Mouse (Mus musculus): ENCODE data around the gene Ccdc163. TPM values are rescaled to one million over a fixed set of nuclear protein-coding genes. Genes with fewer than 3 reads are reported as not detected.

Ccdc163 gene
- total RNA-seq, 1 experiment from 2014 or later, result 18.3 TPM

DNA sequence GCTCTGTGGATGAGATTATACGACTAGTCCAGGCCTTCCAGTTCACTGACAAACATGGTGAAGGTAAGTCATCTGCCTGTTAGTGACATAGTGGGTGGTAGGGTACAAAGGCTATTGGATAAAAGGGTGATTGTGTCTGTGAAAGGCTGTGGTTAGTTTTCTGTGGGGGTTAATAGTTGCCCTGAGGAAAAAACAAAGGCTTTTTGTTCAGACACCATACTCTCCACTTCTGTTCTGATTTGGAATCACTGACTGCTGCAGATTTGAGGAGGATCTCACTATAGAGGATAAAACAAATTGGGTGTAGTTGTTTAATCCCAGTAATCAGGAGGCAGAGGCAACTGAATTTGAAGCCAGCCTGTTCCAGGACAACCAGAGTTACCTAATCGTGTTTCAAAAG, 14.5 kb upstream of the Ccdc163 start:
- no peak for ATAC-seq (ENCODE audit: extremely low read depth, insufficient number of reproducible peaks, low FRiP score, poor library complexity, severe bottlenecking)

DNA sequence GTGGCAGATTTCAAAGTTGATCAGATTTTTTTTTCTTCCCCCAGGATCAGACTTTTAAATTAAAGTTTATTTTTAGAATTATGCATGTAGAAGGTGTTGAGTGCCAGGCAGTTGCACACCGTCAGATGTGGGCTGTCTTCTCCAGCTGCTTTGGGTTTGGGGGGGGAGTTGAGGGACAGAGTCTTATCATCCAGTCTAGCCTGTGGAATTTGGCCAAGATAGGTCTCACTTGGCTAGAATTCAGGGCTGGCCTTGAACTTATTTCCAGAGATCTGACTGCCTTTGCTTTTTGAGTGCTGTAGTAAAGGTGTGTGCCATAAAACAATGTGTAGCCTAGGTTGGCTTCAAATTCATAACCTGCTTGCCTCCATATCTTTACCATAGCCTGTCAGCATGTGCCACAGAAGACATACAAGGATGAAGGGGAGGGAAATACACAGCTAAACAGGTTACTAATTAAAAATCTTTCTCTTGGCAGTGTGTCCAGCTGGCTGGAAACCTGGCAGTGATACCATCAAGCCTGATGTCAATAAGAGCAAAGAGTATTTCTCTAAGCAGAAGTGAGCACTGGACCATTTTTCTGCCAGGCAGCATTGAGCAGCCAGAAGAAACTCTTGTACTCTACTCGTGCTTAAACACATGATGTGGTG, 9.5 kb upstream of the Ccdc163 start:
- no peak for ATAC-seq (ENCODE audit: extremely low read depth, insufficient number of reproducible peaks, low FRiP score, poor library complexity, severe bottlenecking)

DNA sequence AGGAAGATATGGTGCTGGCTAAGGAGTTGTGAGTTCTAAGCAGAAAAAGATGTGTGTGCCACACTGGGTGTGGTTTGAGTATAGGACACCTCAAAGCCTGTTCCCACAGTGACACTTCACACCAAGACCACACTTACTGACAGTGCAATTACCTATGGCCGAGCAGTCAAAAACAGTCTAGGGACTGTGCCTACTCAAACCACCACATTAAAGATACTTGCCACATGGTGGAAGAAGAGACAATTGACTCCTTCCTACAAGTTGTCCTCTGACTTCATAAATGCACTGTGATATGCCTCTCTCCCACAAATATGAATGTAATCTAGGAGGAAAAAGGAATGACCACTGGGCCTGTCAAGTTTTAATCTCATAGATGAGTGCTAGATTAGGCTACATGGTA, 7.3 kb upstream of the Ccdc163 start:
- no peak for ATAC-seq (ENCODE audit: extremely low read depth, insufficient number of reproducible peaks, low FRiP score, poor library complexity, severe bottlenecking)

DNA sequence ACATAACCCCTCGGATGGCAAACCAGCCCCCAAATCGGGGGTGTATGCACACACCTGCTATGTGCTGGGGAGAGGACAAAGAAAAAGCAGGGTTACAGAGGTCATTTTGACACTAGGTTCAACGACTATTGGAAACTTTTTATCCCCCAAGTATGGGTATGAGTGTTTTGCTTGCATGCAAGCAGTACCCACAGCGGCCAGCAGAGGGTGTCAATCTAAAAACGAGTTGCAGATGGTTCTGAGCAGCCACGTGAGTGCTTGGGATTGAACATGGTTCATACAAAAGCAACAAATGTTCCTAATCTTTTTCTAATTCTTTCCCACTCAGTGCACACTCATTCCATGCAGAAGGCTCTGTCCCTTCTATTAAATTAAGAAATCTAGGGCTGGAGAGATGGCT, 4.5 kb upstream of the Ccdc163 start:
- peak; percentile 41 for ATAC-seq (ENCODE audit: extremely low read depth, insufficient number of reproducible peaks, low FRiP score, poor library complexity, severe bottlenecking)

DNA sequence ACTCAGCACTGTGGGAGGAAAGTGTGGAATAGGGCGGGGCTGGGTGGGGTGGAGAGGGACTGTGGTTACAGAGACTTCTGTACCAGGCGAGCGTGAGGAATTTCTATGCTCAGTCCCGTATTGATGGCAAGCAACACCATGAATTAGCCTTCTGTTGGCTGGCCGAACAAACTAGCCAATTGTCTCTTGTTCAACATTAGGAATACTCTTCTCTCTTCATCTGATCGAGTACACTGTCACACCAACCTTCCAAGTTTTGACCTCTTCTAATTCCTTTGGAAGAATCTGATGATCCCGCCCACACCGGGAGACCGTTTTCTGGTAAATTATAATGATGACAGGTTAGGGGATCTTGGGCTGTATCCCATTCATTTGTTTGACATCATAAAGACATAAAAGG, 643 bp upstream of the Ccdc163 start:
- ATAC-seq (ENCODE audit: extremely low read depth, insufficient number of reproducible peaks, low FRiP score, poor library complexity, severe bottlenecking), result no peak

DNA sequence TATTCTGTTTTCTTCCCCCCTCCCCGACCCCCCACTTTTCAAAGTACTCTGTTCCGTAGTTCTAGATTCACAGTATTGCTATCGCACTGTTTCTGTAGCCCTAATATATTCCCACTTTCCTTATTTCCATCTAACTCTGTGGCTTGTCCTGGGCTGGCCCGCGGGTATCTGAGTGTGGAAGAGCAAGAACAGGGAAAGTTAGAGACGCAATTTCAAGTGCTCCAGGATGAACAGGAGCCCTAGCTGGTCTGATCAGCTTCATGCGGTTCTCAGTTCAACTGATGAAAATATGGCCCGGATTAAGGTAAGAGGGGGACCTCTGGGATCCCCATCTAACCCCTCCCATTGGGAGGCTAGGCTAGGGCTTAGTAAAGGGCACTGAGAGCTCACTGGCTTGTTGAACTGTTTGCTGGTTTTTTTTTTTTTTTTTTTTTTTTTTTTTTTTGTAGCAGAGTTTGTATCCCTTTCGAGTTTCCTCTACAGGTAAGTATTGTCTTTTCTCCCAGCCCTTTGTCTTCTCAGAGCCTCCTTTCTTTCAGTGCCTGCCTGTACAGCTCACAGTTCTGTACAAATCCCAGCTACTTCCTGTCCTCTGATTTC, 582 bp downstream of the Ccdc163 start:
- no peak for ATAC-seq (ENCODE audit: extremely low read depth, insufficient number of reproducible peaks, low FRiP score, poor library complexity, severe bottlenecking)

DNA sequence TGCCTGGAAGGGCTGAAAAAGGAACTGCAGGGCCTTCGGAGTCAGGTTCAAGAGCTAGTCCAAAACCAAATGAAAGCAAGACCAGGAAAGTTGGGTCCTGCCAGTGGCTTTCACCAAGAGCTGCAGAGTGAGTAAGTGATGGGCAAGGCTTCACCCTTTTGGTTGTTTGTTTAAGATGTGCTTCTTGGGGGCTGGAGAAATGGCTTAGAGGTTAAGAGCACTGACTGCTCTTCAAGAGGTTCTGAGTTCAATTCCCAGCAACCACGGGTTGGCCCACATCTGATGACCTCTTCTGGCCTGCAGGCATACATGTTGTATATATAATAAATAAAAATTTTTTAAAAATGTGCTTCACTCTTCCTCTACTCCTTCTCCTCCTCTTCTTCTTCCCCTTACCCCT, 1.8 kb downstream of the Ccdc163 start:
- no peak for ATAC-seq (ENCODE audit: extremely low read depth, insufficient number of reproducible peaks, low FRiP score, poor library complexity, severe bottlenecking)

DNA sequence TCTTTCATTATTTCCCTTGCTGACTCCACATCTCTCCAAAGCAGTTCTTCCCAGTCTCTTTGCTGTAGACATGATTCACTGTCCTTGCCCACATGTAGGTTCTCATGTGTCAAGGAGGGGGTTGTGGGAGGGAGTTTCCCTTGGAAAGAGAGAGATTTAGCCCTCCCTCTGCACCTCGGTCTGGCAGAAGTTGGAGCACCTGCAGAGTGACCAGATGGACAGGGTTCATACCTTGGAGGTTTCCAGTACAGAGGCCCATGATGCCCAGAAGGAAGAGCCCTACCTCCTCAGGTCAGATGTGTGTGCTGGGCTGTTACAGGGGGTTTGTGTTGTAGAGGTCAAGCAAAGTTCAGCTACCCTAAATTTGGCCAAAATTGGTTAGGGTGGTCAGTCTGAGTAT, 4.2 kb downstream of the Ccdc163 start:
- no peak for ATAC-seq (ENCODE audit: extremely low read depth, insufficient number of reproducible peaks, low FRiP score, poor library complexity, severe bottlenecking)

DNA sequence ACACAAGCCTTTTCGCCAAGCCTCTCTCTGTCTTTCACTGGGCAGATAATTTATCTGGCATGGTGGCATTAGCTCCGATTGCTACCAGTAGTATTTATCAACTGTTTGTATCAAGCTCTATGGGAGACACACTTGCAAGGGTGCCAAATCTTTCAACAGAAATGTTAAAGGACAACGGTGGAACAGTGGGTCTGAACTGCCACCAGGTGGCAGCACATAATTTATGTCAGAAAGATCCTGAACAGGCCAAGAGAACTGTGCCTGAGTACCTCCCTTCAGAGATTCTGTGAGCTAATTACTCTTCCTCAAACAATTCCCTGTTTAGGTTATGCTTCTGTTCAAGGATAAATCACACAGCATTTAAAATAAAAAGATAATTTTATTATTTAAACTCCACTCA, 11.1 kb downstream of the Ccdc163 start:
- ATAC-seq (ENCODE audit: extremely low read depth, insufficient number of reproducible peaks, low FRiP score, poor library complexity, severe bottlenecking), result peak; percentile 45

DNA sequence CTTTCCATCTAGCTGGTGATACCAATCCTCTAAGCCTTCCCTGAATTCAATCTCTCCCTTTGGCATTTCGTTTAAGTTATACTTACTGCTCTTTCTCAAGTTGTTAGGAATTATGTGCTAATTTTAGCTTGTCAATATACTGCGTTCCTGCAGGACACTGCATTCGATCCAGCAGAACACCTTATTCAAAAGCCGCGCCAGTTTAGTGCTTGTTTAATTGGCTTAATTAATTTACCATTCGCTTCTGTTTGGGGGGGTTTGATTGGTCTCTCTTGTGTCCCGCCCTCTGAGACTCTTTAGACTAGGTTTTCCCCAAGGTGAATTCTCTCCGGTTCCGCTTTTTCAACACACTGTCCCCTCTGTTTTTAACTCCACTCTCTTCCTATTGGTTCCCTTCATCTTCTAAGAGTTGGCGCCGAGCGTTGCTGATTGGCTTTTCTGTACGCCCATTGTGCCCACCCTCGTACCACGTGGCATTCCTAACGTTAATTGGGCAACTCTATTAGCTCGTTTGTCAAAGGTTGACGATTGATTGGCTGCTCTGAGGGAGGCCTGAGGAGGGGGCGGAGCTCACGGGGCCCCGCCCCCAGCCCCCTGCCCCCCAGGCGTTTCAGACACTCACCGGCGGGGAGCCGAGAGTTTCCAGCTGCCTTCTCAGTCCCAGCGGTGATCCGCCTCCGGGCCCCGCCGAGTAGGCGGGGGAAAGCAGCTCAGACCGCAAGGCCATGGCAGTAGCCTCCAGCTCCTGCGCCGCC, 12.2 kb downstream of the Ccdc163 start, which contains the start of gene Tesk2:
Tesk2 (plus strand) TSS at position 606 of the 755 bp plus-strand sequence.
- ATAC-seq (ENCODE audit: extremely low read depth, insufficient number of reproducible peaks, low FRiP score, poor library complexity, severe bottlenecking), result peak; percentile 95

DNA sequence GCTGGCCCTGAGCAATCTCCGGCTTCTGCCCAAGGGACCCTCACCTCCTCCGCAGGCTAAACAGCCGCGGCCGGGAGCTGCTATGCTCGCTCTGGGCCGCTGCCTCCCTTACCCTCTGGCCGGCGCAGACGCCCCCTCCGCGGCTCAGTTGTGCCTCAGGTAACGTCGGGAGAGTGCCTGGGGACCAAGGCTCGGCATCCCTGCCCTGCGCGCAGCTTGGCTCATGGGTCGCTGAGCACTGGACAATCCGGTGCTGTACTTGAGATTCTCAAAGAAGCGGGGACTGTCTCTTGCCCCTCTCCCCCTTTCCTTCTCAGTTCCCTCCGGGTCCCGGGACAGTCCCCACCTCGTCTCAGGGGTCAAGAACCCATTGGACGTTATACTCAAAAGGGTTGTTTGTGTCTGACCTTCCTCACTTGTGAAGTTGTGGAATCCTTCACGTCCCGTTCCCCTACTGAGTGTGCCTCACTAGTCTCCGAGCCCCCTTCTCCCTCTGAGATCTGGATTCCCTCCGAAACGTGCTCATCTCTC, 12.9 kb downstream of the Ccdc163 start:
- ATAC-seq (ENCODE audit: extremely low read depth, insufficient number of reproducible peaks, low FRiP score, poor library complexity, severe bottlenecking), result no peak

DNA sequence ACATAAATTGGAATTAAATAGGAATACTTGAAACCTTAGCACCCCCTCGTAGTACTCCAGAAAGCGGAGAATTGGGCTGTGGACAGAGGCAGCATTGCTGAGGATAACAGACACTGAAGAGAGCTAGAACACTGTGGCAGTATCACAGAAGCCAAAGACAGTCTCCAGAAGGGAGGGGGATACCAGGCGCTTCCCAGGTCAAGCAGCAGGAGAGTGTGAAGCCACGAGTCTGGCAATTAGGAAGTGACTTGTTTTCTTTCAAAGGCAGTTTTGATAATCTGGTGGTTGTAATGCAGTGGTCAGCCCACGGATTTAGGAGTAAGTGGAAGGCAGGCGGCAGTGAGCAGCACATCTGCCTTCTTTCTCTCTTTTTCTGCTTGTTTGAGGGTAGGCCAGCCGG, 13.9 kb downstream of the Ccdc163 start:
- no peak for ATAC-seq (ENCODE audit: extremely low read depth, insufficient number of reproducible peaks, low FRiP score, poor library complexity, severe bottlenecking)

DNA sequence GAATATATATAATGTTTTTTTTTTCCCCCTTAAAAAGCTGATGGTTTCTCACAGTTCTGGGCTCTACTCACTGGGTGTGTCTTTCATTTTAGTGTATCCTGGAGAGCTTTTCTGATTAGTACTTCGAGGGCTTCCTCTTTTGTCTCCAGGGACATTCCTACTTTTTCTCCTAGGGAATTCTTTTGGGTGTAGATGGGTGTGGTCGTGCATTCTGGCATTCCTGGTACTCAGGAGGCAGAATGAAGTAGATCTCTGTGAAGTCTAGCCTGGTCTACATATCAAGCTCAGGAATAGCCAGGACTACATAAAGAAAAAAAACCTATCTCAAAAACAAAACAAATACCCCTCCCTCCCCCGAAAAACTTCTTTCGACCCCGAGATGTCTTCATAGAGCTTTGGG, 17.1 kb downstream of the Ccdc163 start:
- no peak for ATAC-seq (ENCODE audit: extremely low read depth, insufficient number of reproducible peaks, low FRiP score, poor library complexity, severe bottlenecking)

DNA sequence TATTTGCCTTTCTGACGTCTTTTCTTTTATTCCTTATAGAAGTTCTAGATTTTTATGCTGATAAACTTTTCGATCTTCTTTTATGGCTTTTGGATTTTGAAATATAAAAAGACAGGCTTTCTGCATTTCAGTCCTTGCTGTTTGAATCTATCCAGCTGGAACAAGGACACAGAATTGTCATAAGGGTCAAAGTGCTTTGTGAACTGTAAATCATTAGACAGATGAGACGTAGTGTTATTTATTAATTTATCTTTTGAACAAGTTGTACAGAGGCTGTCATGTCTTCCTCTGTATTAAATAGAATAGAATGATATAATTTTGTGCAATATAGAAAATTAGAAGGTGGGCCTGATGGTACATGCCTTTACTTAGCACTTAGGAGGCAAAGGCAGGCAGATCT, 19.1 kb downstream of the Ccdc163 start:
- ATAC-seq (ENCODE audit: extremely low read depth, insufficient number of reproducible peaks, low FRiP score, poor library complexity, severe bottlenecking), result no peak

DNA sequence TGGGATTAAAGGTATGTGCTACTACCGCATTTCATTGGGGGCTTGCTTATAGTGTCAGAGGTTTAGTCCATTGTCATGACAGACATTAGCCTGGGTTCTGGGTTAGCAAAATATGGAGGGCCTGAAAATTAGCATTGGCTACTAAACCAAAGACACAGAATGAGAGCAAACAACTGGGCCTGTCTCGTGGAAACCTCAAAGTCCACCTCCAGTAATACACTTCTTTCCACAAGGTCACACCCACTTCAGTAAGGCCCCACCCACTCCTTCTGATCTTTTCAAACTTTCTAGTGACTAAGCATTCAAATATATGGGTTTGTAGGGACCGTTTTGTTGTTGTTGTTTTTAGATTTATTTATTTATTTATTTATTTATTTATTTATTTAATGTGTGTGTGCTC, 21.2 kb downstream of the Ccdc163 start:
- ATAC-seq (ENCODE audit: extremely low read depth, insufficient number of reproducible peaks, low FRiP score, poor library complexity, severe bottlenecking), result no peak

DNA sequence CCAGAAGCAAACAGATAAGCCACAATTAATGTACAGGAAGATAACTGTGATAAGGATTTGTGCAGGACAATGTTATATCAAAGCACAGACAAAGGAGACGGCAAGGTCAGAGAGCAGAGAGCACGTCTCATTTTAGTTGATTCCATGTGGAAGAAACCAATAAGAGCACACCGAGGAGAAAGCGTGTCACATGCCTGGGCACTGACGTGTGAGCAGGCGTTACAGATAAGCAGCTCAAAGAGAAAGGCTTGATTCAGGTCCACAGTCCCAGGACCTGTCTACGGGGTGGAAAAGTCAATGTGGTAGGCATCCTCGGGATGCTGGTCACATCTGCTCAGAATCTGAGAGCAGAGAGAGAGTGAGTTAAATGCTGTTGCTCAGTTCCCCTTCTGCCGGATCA, 22.8 kb downstream of the Ccdc163 start:
- ATAC-seq (ENCODE audit: extremely low read depth, insufficient number of reproducible peaks, low FRiP score, poor library complexity, severe bottlenecking), result no peak

DNA sequence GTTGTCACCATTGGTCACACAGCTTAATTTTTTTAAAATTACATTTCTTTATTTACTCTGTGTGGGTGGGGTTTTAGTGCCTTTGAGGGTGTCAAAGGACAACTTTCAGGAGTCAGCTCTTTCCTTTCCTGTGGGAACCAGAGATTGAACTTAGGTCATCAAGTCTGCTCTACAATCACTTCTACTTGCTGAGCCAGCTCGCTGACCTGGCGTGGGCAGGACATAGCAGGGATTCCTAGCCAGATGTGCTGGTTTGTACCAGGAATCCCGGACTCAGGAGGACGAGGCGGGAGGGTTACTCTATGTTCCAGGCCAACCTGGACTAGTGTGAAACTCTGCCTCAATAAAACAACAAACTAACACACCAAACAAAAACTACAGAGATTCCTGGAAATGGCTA, 24.0 kb downstream of the Ccdc163 start:
- ATAC-seq (ENCODE audit: extremely low read depth, insufficient number of reproducible peaks, low FRiP score, poor library complexity, severe bottlenecking), result no peak

DNA sequence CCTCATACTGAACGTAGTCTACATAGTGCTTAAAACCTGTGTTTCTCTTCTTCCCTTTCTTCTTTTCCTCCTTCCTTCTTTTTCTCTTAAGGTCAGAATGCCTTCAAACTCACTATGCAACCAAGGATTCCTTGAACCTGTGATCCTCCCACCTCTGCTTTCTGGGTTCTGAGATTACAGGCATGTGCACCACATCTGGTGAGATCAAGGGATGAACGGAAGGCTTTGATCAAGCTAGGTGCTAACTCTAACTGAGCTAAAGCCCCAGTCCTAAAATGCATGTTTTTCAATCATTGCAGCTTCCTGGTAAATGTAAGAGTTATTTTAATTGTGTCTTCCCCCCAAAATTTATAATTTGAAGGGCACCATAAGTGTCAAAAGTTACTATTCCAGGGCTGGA, 26.7 kb downstream of the Ccdc163 start:
- no peak for ATAC-seq (ENCODE audit: extremely low read depth, insufficient number of reproducible peaks, low FRiP score, poor library complexity, severe bottlenecking)

DNA sequence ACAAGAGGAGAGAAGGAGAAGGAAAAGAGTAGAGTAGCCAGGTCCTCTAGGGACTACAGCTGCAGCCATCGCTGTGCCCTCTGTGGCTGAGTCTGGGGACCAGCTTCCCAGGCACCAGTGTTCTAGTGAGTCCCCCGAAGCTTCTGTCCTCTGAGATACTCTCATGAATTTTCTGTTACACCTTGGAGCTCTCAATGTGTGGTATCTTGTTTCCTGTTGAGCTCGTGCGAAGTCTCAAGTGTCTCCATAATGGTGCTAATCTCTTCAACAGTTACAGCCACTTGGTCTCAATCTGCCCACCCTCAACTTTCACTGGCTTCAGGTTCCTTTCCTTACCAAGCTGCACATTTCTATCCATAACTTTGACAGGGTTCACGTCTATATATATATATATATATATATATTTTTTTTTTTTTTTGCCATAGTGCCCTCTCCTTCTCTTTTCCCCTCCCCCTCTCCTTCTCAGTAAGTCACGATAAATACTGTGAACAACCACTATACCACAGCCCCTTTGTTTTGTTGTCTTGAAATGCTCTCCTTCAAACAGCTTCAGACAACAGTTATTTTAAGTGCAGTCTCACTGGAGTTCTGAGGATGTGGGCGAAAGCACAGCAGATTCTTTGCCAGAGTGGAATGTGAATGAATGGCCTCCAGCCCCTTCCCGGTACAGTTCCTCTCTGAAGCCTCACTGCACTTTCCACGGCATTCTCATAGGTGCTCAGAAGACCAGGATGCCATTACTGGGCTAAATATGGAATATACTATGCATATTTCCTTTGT, 30.9 kb downstream of the Ccdc163 start:
- no peak for ATAC-seq (ENCODE audit: extremely low read depth, insufficient number of reproducible peaks, low FRiP score, poor library complexity, severe bottlenecking)
